Mouse (Mus musculus) bone marrow macrophage, adult 2 months (primary cell): Measurements from ENCODE around the gene Abca3. TPM values are rescaled to one million over a fixed set of nuclear protein-coding genes. Genes with fewer than 3 reads are reported as not detected.

Source experiments
- H3K27ac ChIP-seq: 2 replicates; pipeline ENCODE4 v1.5.1; 2012; ENCODE audit warnings: low read depth, low read length; ENCODE audit not compliant: insufficient read depth
- H3K4me1 ChIP-seq: 2 replicates; pipeline ENCODE4 v1.6.1; 2012; ENCODE audit warnings: low read length; ENCODE audit not compliant: control insufficient read depth, insufficient read depth
- H3K4me3 ChIP-seq: 2 replicates; pipeline ENCODE4 v1.5.1; 2012; ENCODE audit warnings: mild to moderate bottlenecking, low read length, moderate library complexity; ENCODE audit not compliant: insufficient read depth
- CTCF ChIP-seq: IDR thresholded peaks from 2 replicates; pipeline ENCODE4 v1.5.1; 2012; ENCODE audit warnings: low read depth, mild to moderate bottlenecking, low read length, moderate library complexity
- POLR2A ChIP-seq: IDR thresholded peaks from 2 replicates; pipeline ENCODE4 v1.6.1; 2012; ENCODE audit warnings: mild to moderate bottlenecking, low read depth, low read length, borderline replicate concordance
- polyA plus RNA-seq: library from polyadenylated mRNA; stranded (reverse); fragments of >200 nt; gene quantifications from 2 replicates; pipeline ENCODE4 v1.2.4, GENCODE M21; 2012; ENCODE audit not compliant: missing spikeins, insufficient read depth, insufficient read length

Abca3 gene
- polyA plus RNA-seq, 1 experiment: 49.0 TPM

GRCm38 (mm10) chr17:24451220-24451619 lies 99.5 kb downstream of the Abca3 start:
- no peak for TF ChIP-seq CTCF
- TF ChIP-seq POLR2A: no peak

GRCm38 (mm10) chr17:24453372-24453771 lies 101.6 kb downstream of the Abca3 start:
- no peak overlapping the region for H3K4me3 ChIP-seq
- no peak for TF ChIP-seq POLR2A
- TF ChIP-seq CTCF: no peak
- peaks cover 17% of the 10 kb centered on the region for H3K4me1 ChIP-seq
- H3K27ac ChIP-seq: no peak overlapping the region

More at GRCm38 (mm10) chr17:24451220-24451619, 99.5 kb downstream of the Abca3 start:
- Histone ChIP-seq H3K4me1 (peaks cover 33% of the 10 kb centered on the region), H3K27ac (no peak overlapping the region), H3K4me3 (no peak overlapping the region)

- peak overlapping the region; percentile 87 for H3K4me3 ChIP-seq
- TF ChIP-seq POLR2A (no peak), CTCF (no peak)
- no peak overlapping the region for H3K27ac ChIP-seq
- H3K4me1 ChIP-seq: peaks cover 17% of the 10 kb centered on the region
Measured at GRCm38 (mm10) chr17:24454218-24454755, 102.5 kb downstream of the Abca3 start.

GRCm38 (mm10) chr17:24454756-24455522 lies 103.2 kb downstream of the Abca3 start:
- Histone ChIP-seq H3K27ac (peak overlapping the region; percentile 89), H3K4me3 (peak overlapping the region; percentile 87), H3K4me1 (peaks cover 17% of the 10 kb centered on the region)
- 0 out of 2 replicates have a peak, but pooled peaks have one; percentile 69 for TF ChIP-seq POLR2A
- TF ChIP-seq CTCF: no peak

- Histone ChIP-seq H3K27ac (peak overlapping the region; percentile 19; the same call in 1 of the 2 replicates), H3K4me3 (peak overlapping the region; percentile 19; the same call in 1 of the 2 replicates)
Measured at GRCm38 (mm10) chr17:24455523-24456206, 103.9 kb downstream of the Abca3 start.

More at GRCm38 (mm10) chr17:24455523-24456206, 103.9 kb downstream of the Abca3 start:
- H3K4me1 ChIP-seq: peaks cover 17% of the 10 kb centered on the region

Other genes starting within 250 kb of the Abca3 start
- gene Pdpk1, start 201.0 kb upstream of the Abca3 start, polyA plus RNA-seq: 32.9 and 39.6 TPM in 2 replicates
- gene Amdhd2, start 188.2 kb upstream of the Abca3 start, polyA plus RNA-seq: 89.6 and 118 TPM in 2 replicates
- gene Atp6v0c, start 182.2 kb upstream of the Abca3 start, polyA plus RNA-seq: 1,159 and 1,346 TPM in 2 replicates
- 23.0 and 24.0 TPM in 2 replicates for gene Tbc1d24, start 146.4 kb upstream of the Abca3 start, polyA plus RNA-seq
- gene Ntn3, start 142.4 kb upstream of the Abca3 start, polyA plus RNA-seq: 0.47 TPM in 1 of 2 replicates, not detected in the other
- 7.7 and 8.5 TPM in 2 replicates for gene Tedc2, start 131.1 kb upstream of the Abca3 start, polyA plus RNA-seq
- 25.8 and 33.4 TPM in 2 replicates for gene Ccnf, start 100.5 kb upstream of the Abca3 start, polyA plus RNA-seq
- 0.40 TPM in 1 of 2 replicates, not detected in the other for gene Abca17, start 882 bp upstream of the Abca3 start, polyA plus RNA-seq
- gene Rnps1, start 62.6 kb downstream of the Abca3 start, polyA plus RNA-seq: 65.0 and 72.0 TPM in 2 replicates
- 21.5 and 23.3 TPM in 2 replicates for gene Eci1, start 74.7 kb downstream of the Abca3 start, polyA plus RNA-seq
- gene Dnase1l2, start 91.2 kb downstream of the Abca3 start, polyA plus RNA-seq: 3.3 and 3.8 TPM in 2 replicates
- 21.7 and 25.0 TPM in 2 replicates for gene E4f1, start 118.4 kb downstream of the Abca3 start, polyA plus RNA-seq
- 21.4 and 24.2 TPM in 2 replicates for gene Pgp, start 118.4 kb downstream of the Abca3 start, polyA plus RNA-seq
- gene Bricd5, start 121.9 kb downstream of the Abca3 start, polyA plus RNA-seq: not detected in 2 replicates
- 14.8 and 16.0 TPM in 2 replicates for gene Mlst8, start 127.1 kb downstream of the Abca3 start, polyA plus RNA-seq
- 0.34 TPM in 1 of 2 replicates, not detected in the other for gene Caskin1, start 136.7 kb downstream of the Abca3 start, polyA plus RNA-seq
- 88.8 and 102 TPM in 2 replicates for gene Traf7, start 176.0 kb downstream of the Abca3 start, polyA plus RNA-seq
- 0.44 TPM in 1 of 2 replicates, not detected in the other for gene Rab26, start 182.3 kb downstream of the Abca3 start, polyA plus RNA-seq
- gene Pkd1, start 197.9 kb downstream of the Abca3 start, polyA plus RNA-seq: 22.3 and 24.6 TPM in 2 replicates